Comparison of ENCODE assay signal across 15 mouse cellular contexts in genomic region chr6:149344372-149344771, GRCm38 (mm10).
"Had no signal": no experiment of that assay in that cellular context is flagged by ENCODE, and none has a peak within 500 bp of the region (broad histone marks: within the 10 kb centered on the region; RNA-seq: fewer than 3 reads in every experiment).

No protein-coding gene starts in this region.

- H3K9ac ChIP-seq: limb, embryonic 13.5 days; liver, embryonic 15.5 days; lung, embryonic 14.5 days; midbrain, embryonic 13.5 days had no signal

- H3K9me3 ChIP-seq: limb, embryonic 10.5 days; limb, embryonic 13.5 days; liver, embryonic 15.5 days had no signal

- H3K27me3 ChIP-seq: limb, embryonic 13.5 days; liver, embryonic 15.5 days; megakaryocyte, embryonic 14.5 days; midbrain, embryonic 13.5 days had no signal

- H3K36me3 ChIP-seq: limb, embryonic 10.5 days; limb, embryonic 13.5 days; midbrain, embryonic 10.5 days had no signal

- ATAC-seq: lung, postnatal 0 days; midbrain, embryonic 13.5 days; midbrain, embryonic 16.5 days had no signal

- H3K4me3 ChIP-seq: layer of hippocampus, adult 2 months; limb, embryonic 10.5 days; limb, embryonic 13.5 days; liver, embryonic 15.5 days; midbrain, embryonic 10.5 days; midbrain, embryonic 13.5 days; myocyte had no signal

- H3K4me1 ChIP-seq: limb, embryonic 10.5 days; limb, embryonic 13.5 days; liver, embryonic 15.5 days; midbrain, embryonic 10.5 days; midbrain, embryonic 13.5 days had no signal

- DNase-seq: layer of hippocampus, adult 9-11 months; liver; lung, embryonic 14.5 days; thymus, adult 18-20 months; thymus, postnatal 36 days had no signal

- H3K27ac ChIP-seq: layer of hippocampus, adult 2 months; limb, embryonic 10.5 days; limb, embryonic 13.5 days; liver, embryonic 15.5 days; midbrain, embryonic 10.5 days; midbrain, embryonic 13.5 days had no signal

- H3K4me2 ChIP-seq: limb, embryonic 13.5 days; liver, embryonic 15.5 days; lung, embryonic 14.5 days; midbrain, embryonic 13.5 days had no signal
